Mouse (Mus musculus) myocyte (in vitro differentiated cells): ENCODE results near the gene Agmat.

Experiments used
- E2F4 ChIP-seq: IDR thresholded peaks from one replicate; pipeline ENCODE4 v1.6.1; 2011; ENCODE audit warnings: mild to moderate bottlenecking, control low read depth, moderate library complexity; ENCODE audit not compliant: insufficient read depth
- MAX ChIP-seq: IDR thresholded peaks from one replicate; pipeline ENCODE4 v1.6.1; 2011; ENCODE audit warnings: low read depth, mild to moderate bottlenecking, control low read depth
- MYOD1 ChIP-seq, 3 experiments: IDR thresholded peaks; one replicate each; pipeline ENCODE4 v1.6.1; 2011; ENCODE audit warnings: control low read depth in 2 of 3, low read depth in 2 of 3, mild to moderate bottlenecking in 2 of 3, moderate library complexity in 1 of 3; ENCODE audit not compliant: insufficient read length in 2 of 3, control insufficient read depth in 1 of 3
- POLR2A ChIP-seq: IDR thresholded peaks from one replicate; pipeline ENCODE4 v1.6.1; 2011; ENCODE audit warnings: low read depth, mild to moderate bottlenecking, control low read depth, moderate library complexity; ENCODE audit not compliant: insufficient read length
- POLR2AphosphoS2 ChIP-seq: IDR thresholded peaks from one replicate; pipeline ENCODE4 v1.6.1; 2011; ENCODE audit warnings: low read depth, control low read depth; ENCODE audit not compliant: insufficient read length
- USF1 ChIP-seq: IDR thresholded peaks from one replicate; pipeline ENCODE4 v1.6.1; 2011; ENCODE audit warnings: low read depth, mild to moderate bottlenecking, control low read depth, moderate library complexity

DNA sequence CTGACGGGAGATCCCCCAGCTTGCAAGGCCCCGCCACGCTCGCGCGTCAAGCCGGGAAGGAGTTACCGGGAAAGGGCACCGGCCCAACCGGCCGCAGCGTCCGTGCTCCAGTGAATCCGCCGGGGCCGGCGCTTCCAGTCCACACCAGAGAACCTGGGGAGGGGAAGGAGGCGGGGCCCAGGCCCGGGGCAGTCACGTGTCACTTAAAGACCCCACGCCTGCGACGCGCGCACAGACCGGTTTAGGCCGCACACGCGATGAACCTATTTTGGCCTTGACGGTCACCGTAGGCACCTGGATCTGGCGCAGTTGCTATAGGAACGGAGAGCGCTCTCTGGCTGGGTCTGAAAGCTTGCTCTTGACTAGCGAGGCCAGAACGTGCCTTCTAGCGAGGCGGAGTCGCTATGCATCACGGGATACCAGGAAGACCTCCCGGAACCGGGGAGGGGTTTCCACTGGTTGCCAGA lies 44.1 kb downstream of the Agmat start, which contains the start of gene Dnajc16:
- TF ChIP-seq POLR2A (peak; percentile 81), MAX (peak; percentile 83), USF1 (peak; percentile 98), POLR2AphosphoS2 (peak; percentile 83), MYOD1 (IDR thresholded peaks at IDR 0.05; ENCODE audit: control insufficient read depth in 1 of 3, insufficient read length in 2 of 3, low read depth in 2 of 3) (peak in 1 of 3 experiments; percentile 19), E2F4 (peak; percentile 25)
